Mouse (Mus musculus): Measurements from ENCODE around the gene Dhcr7. TPM values are rescaled to one million over a fixed set of nuclear protein-coding genes. Genes with fewer than 3 reads are reported as not detected.
A peak's percentile ranks its signal among the peaks of the same experiment; 100 is the strongest.

Dhcr7 gene
- total and polyA plus RNA-seq, 2 experiments from 2014 or later = 70.2 to 84.4 TPM

- 57% methylated on average over 1 of the region's 1 CpGs for WGBS
- no peaks in the 10 kb centered on the region for H3K4me1 ChIP-seq (ENCODE audit: insufficient read depth, low read length)
- H3K36me3 ChIP-seq (ENCODE audit: insufficient read depth, low read length) = peaks cover 12% of the 10 kb centered on the region; the same call in 1 of the 2 replicates
- H3K4me2 ChIP-seq (ENCODE audit: low read depth, low read length) = no peak overlapping the region
- no peak overlapping the region for H3K27ac ChIP-seq
- no peak overlapping the region for H3K4me3 ChIP-seq (ENCODE audit: low read length)
- ATAC-seq (no peak), DNase-seq (ENCODE audit: low spot score) (peak; percentile 57)
- TF ChIP-seq CTCF (IDR thresholded peaks at IDR 0.05; ENCODE audit: low read depth) = peak; percentile 69
- H3K9ac ChIP-seq (replicated peaks; ENCODE audit: low read length) = no peak overlapping the region
- H3K27me3 ChIP-seq (ENCODE audit: insufficient read depth, low read length) = no peaks in the 10 kb centered on the region
- no peaks in the 10 kb centered on the region for H3K9me3 ChIP-seq (ENCODE audit: low read length)
Observed at GRCm38 (mm10) chr7:143808909-143809308, 14.0 kb upstream of the Dhcr7 start.

- ATAC-seq = no peak
- H3K27me3 ChIP-seq (ENCODE audit: insufficient read depth, low read length) = no peaks in the 10 kb centered on the region
Observed at GRCm38 (mm10) chr7:143819201-143819600, 3.7 kb upstream of the Dhcr7 start.

GRCm38 (mm10) chr7:143821241-143821640 is 1.7 kb upstream of the Dhcr7 start:
- Histone ChIP-seq H3K27ac (no peak overlapping the region), H3K4me1 (ENCODE audit: insufficient read depth, low read length) (peaks cover 8% of the 10 kb centered on the region; the same call in 1 of the 2 replicates), H3K27me3 (ENCODE audit: insufficient read depth, low read length) (no peaks in the 10 kb centered on the region), H3K4me2 (ENCODE audit: low read depth, low read length) (no peak overlapping the region), H3K9me3 (ENCODE audit: low read length) (no peaks in the 10 kb centered on the region), H3K36me3 (ENCODE audit: insufficient read depth, low read length) (peaks cover under 1% of the 10 kb centered on the region; the same call in 1 of the 2 replicates), H3K9ac (replicated peaks; ENCODE audit: low read length) (no peak overlapping the region), H3K4me3 (ENCODE audit: low read length) (no peak overlapping the region)
- 91% methylated on average over 2 of the region's 2 CpGs for WGBS
- ATAC-seq (no peak), DNase-seq (ENCODE audit: low spot score) (no peak)
- TF ChIP-seq CTCF (IDR thresholded peaks at IDR 0.05; ENCODE audit: low read depth) = no peak

More at GRCm38 (mm10) chr7:143819201-143819600, 3.7 kb upstream of the Dhcr7 start:
- peaks cover 16% of the 10 kb centered on the region; the same call in 1 of the 2 replicates for H3K36me3 ChIP-seq (ENCODE audit: insufficient read depth, low read length)
- no peak overlapping the region for H3K9ac ChIP-seq (replicated peaks; ENCODE audit: low read length)
- no peak overlapping the region for H3K4me3 ChIP-seq (ENCODE audit: low read length)
- no peak overlapping the region for H3K27ac ChIP-seq
- H3K4me1 ChIP-seq (ENCODE audit: insufficient read depth, low read length) = peaks cover 8% of the 10 kb centered on the region; the same call in 1 of the 2 replicates
- DNase-seq (ENCODE audit: low spot score) = no peak
- WGBS = 86% methylated on average over 4 of the region's 4 CpGs
- no peak overlapping the region for H3K4me2 ChIP-seq (ENCODE audit: low read depth, low read length)
- no peak for TF ChIP-seq CTCF (IDR thresholded peaks at IDR 0.05; ENCODE audit: low read depth)
- no peaks in the 10 kb centered on the region for H3K9me3 ChIP-seq (ENCODE audit: low read length)

GRCm38 (mm10) chr7:143823266-143823605 is 291 bp downstream of the Dhcr7 start:
- H3K9ac ChIP-seq (replicated peaks; ENCODE audit: low read length) = peak overlapping the region; percentile 74
- H3K27me3 ChIP-seq (ENCODE audit: insufficient read depth, low read length) = no peaks in the 10 kb centered on the region
- peaks cover 8% of the 10 kb centered on the region; the same call in 1 of the 2 replicates for H3K4me1 ChIP-seq (ENCODE audit: insufficient read depth, low read length)
- TF ChIP-seq CTCF (IDR thresholded peaks at IDR 0.05; ENCODE audit: low read depth) = 0 out of 2 replicates have a peak, but pooled peaks have one; percentile 18
- peak overlapping the region; percentile 59; the same call in 1 of the 2 replicates for H3K27ac ChIP-seq
- H3K4me2 ChIP-seq (ENCODE audit: low read depth, low read length) = peak overlapping the region; percentile 74
- WGBS = 83% methylated on average over 4 of the region's 4 CpGs
- no peaks in the 10 kb centered on the region for H3K9me3 ChIP-seq (ENCODE audit: low read length)
- no peaks in the 10 kb centered on the region; the same call in 1 of the 2 replicates for H3K36me3 ChIP-seq (ENCODE audit: insufficient read depth, low read length)
- no peak for ATAC-seq
- H3K4me3 ChIP-seq (ENCODE audit: low read length) = peak overlapping the region; percentile 59
- no peak for DNase-seq (ENCODE audit: low spot score)

- no peak for TF ChIP-seq CTCF (IDR thresholded peaks at IDR 0.05; ENCODE audit: low read depth)
- H3K27ac ChIP-seq = no peak overlapping the region
- WGBS = 94% methylated on average over 2 of the region's 2 CpGs
- DNase-seq (ENCODE audit: low spot score) = no peak
- no peaks in the 10 kb centered on the region for H3K36me3 ChIP-seq (ENCODE audit: insufficient read depth, low read length)
- no peaks in the 10 kb centered on the region for H3K9me3 ChIP-seq (ENCODE audit: low read length)
- peaks cover 13% of the 10 kb centered on the region for H3K4me1 ChIP-seq (ENCODE audit: insufficient read depth, low read length)
- H3K4me3 ChIP-seq (ENCODE audit: low read length) = no peak overlapping the region
- H3K4me2 ChIP-seq (ENCODE audit: low read depth, low read length) = no peak overlapping the region
- no peak overlapping the region for H3K9ac ChIP-seq (replicated peaks; ENCODE audit: low read length)
- no peaks in the 10 kb centered on the region for H3K27me3 ChIP-seq (ENCODE audit: insufficient read depth, low read length)
- no peak for ATAC-seq
Observed at GRCm38 (mm10) chr7:143826985-143827384, 4.0 kb downstream of the Dhcr7 start.

- Histone ChIP-seq H3K9me3 (ENCODE audit: low read length) (no peaks in the 10 kb centered on the region), H3K4me1 (ENCODE audit: insufficient read depth, low read length) (peaks cover 19% of the 10 kb centered on the region), H3K4me2 (ENCODE audit: low read depth, low read length) (peak overlapping the region; percentile 91), H3K4me3 (ENCODE audit: low read length) (peak overlapping the region; percentile 59), H3K27ac (peak overlapping the region; percentile 91), H3K36me3 (ENCODE audit: insufficient read depth, low read length) (no peaks in the 10 kb centered on the region), H3K27me3 (ENCODE audit: insufficient read depth, low read length) (no peaks in the 10 kb centered on the region), H3K9ac (replicated peaks; ENCODE audit: low read length) (peak overlapping the region; percentile 67)
- TF ChIP-seq CTCF (IDR thresholded peaks at IDR 0.05; ENCODE audit: low read depth) = peak; percentile 95
- DNase-seq (ENCODE audit: low spot score) (peak; percentile 99), ATAC-seq (peak; percentile 97)
- WGBS = under 1% methylated on average over 37 of the region's 37 CpGs
Observed at GRCm38 (mm10) chr7:143829504-143830331, 6.8 kb downstream of the Dhcr7 start.

GRCm38 (mm10) chr7:143830399-143830798 is 7.5 kb downstream of the Dhcr7 start:
- TF ChIP-seq CTCF (IDR thresholded peaks at IDR 0.05; ENCODE audit: low read depth) = no peak
- WGBS = 10% methylated on average over 6 of the region's 6 CpGs
- DNase-seq (ENCODE audit: low spot score) (no peak), ATAC-seq (peak; percentile 28)
- H3K9me3 ChIP-seq (ENCODE audit: low read length) = no peaks in the 10 kb centered on the region
- peak overlapping the region; percentile 59 for H3K4me3 ChIP-seq (ENCODE audit: low read length)
- peak overlapping the region; percentile 80 for H3K27ac ChIP-seq
- H3K4me2 ChIP-seq (ENCODE audit: low read depth, low read length) = peak overlapping the region; percentile 91
- H3K27me3 ChIP-seq (ENCODE audit: insufficient read depth, low read length) = no peaks in the 10 kb centered on the region
- no peaks in the 10 kb centered on the region for H3K36me3 ChIP-seq (ENCODE audit: insufficient read depth, low read length)
- H3K9ac ChIP-seq (replicated peaks; ENCODE audit: low read length) = peak overlapping the region; percentile 67
- H3K4me1 ChIP-seq (ENCODE audit: insufficient read depth, low read length) = peaks cover 23% of the 10 kb centered on the region

All from hindbrain, postnatal 0 days (tissue).